Mouse (Mus musculus): ENCODE results near the gene Fpgs. TPM values are rescaled to one million over a fixed set of nuclear protein-coding genes. Genes with fewer than 3 reads are reported as not detected.
A peak's percentile ranks its signal among the peaks of the same experiment; 100 is the strongest.

Gene Fpgs
- polyA plus RNA-seq, 1 experiment from 2014 or later: 21.9 TPM

- ATAC-seq (replicated peaks; ENCODE audit: low FRiP score) (no peak), DNase-seq (ENCODE audit: low spot score) (no peak)
- Histone ChIP-seq H3K4me2 (ENCODE audit: low read depth, low read length, severe bottlenecking) (no peak within 1 kb of the TSS), H3K27me3 (ENCODE audit: control insufficient read depth, insufficient read depth, low read length) (no peaks in the 10 kb centered on the region), H3K36me3 (ENCODE audit: control insufficient read depth, insufficient read depth, low read length) (no peaks in the 10 kb centered on the region), H3K9ac (ENCODE audit: low read length) (no peak within 1 kb of the TSS), H3K27ac (ENCODE audit: low read depth, low read length) (no peak within 1 kb of the TSS), H3K4me1 (replicated peaks; ENCODE audit: control insufficient read depth, insufficient read depth, low read length) (0 out of 2 replicates have a peak, but pooled peaks cover 1% of the 10 kb centered on the region), H3K4me3 (ENCODE audit: low read depth, low read length) (no peak within 1 kb of the TSS), H3K9me3 (ENCODE audit: control insufficient read depth, low read length) (no peaks in the 10 kb centered on the region)
- 72% methylated on average over 8 of the region's 8 CpGs for WGBS
Measured at GRCm38 (mm10) chr2:32720681-32721229, 16.8 kb upstream of the Fpgs start, which contains the start of gene Sh2d3c. TSS of gene Sh2d3c (plus strand) at chr2:32721055.

DNA sequence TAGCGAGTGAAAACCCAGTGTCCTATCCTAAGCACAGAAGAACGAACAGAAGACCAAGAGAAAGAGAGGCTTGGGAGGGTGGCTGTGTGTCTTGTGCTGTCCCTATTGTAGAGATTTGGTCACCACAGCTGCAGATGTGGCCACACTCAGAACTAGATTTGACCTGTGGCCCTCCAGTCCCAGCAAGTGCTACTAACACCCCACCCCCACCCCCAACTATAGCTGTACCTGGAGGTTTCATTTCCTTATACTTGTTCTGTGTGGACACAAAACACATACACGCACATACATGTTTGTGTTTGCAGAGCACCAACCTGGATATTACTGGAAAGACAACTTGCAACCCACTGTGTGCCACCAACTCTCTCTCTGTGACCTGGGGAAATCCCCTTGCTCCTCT lies 16.1 kb upstream of the Fpgs start:
- Histone ChIP-seq H3K27ac (ENCODE audit: low read depth, low read length) (no peak overlapping the region), H3K27me3 (ENCODE audit: control insufficient read depth, insufficient read depth, low read length) (no peaks in the 10 kb centered on the region), H3K9ac (ENCODE audit: low read length) (no peak overlapping the region), H3K36me3 (ENCODE audit: control insufficient read depth, insufficient read depth, low read length) (no peaks in the 10 kb centered on the region), H3K4me1 (replicated peaks; ENCODE audit: control insufficient read depth, insufficient read depth, low read length) (0 out of 2 replicates have a peak, but pooled peaks cover 1% of the 10 kb centered on the region), H3K9me3 (ENCODE audit: control insufficient read depth, low read length) (no peaks in the 10 kb centered on the region), H3K4me2 (ENCODE audit: low read depth, low read length, severe bottlenecking) (no peak overlapping the region), H3K4me3 (ENCODE audit: low read depth, low read length) (no peak overlapping the region)
- ATAC-seq (replicated peaks; ENCODE audit: low FRiP score) (no peak), DNase-seq (ENCODE audit: low spot score) (no peak)
- WGBS: 94% methylated on average over 3 of the region's 3 CpGs

DNA sequence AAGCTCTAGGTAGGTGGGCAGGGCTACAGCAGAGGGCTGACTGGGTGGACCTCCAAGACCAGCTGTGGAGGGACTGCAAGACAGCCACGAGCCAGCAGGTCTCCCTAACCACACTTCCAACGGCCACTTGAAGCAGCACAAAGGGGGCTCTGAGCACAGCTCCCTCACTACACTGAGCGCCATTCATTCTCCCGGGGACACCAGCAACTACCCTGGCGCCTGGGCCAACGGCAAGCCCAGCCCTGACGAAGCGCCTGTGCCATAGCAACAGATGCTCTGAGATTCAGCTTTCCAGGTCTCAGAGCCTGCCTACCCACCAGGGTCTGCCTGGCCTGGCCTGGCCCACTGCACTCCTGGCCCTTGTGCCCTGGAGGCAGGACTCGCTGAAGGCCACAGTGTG lies 14.8 kb upstream of the Fpgs start:
- WGBS: 51% methylated on average over 9 of the region's 9 CpGs
- H3K36me3 ChIP-seq (ENCODE audit: control insufficient read depth, insufficient read depth, low read length): no peaks in the 10 kb centered on the region
- no peaks in the 10 kb centered on the region for H3K9me3 ChIP-seq (ENCODE audit: control insufficient read depth, low read length)
- H3K9ac ChIP-seq (ENCODE audit: low read length): no peak overlapping the region; the same call in 1 of the 2 replicates
- no peak for ATAC-seq (replicated peaks; ENCODE audit: low FRiP score)
- H3K4me2 ChIP-seq (ENCODE audit: low read depth, low read length, severe bottlenecking): no peak overlapping the region
- no peak overlapping the region for H3K27ac ChIP-seq (ENCODE audit: low read depth, low read length)
- no peak for DNase-seq (ENCODE audit: low spot score)
- 0 out of 2 replicates have a peak, but pooled peaks cover 1% of the 10 kb centered on the region for H3K4me1 ChIP-seq (replicated peaks; ENCODE audit: control insufficient read depth, insufficient read depth, low read length)
- no peaks in the 10 kb centered on the region for H3K27me3 ChIP-seq (ENCODE audit: control insufficient read depth, insufficient read depth, low read length)
- H3K4me3 ChIP-seq (ENCODE audit: low read depth, low read length): no peak overlapping the region

DNA sequence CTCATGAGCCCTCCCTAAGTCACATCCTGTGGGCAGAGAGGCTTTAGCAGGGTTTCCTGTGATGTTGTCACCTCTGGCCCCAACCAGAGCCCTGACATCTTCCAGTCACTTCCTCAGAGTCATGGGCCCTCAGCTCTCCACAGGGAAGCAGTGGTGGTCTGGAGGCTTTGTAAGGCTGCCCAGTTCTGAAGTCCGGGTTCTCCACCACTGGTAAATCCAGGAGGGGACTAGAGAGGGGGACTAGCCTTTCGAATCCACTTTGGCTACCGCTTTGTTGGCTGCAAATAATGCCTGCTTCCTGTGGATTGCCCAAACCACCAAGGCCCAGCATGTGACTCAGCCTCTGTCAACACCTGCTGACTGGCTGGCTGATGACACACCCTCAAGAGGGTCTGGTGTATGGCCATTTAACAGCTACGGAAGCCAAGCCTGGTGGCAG lies 11.1 kb upstream of the Fpgs start:
- Histone ChIP-seq H3K36me3 (ENCODE audit: control insufficient read depth, insufficient read depth, low read length) (peaks cover 3% of the 10 kb centered on the region; the same call in 1 of the 2 replicates), H3K4me3 (ENCODE audit: low read depth, low read length) (no peak overlapping the region), H3K27me3 (ENCODE audit: control insufficient read depth, insufficient read depth, low read length) (no peaks in the 10 kb centered on the region), H3K9me3 (ENCODE audit: control insufficient read depth, low read length) (no peaks in the 10 kb centered on the region), H3K27ac (ENCODE audit: low read depth, low read length) (no peak overlapping the region), H3K4me2 (ENCODE audit: low read depth, low read length, severe bottlenecking) (no peak overlapping the region), H3K9ac (ENCODE audit: low read length) (no peak overlapping the region), H3K4me1 (replicated peaks; ENCODE audit: control insufficient read depth, insufficient read depth, low read length) (peaks cover 6% of the 10 kb centered on the region)
- WGBS: 68% methylated on average over 4 of the region's 4 CpGs
- ATAC-seq (replicated peaks; ENCODE audit: low FRiP score) (no peak), DNase-seq (ENCODE audit: low spot score) (no peak)

DNA sequence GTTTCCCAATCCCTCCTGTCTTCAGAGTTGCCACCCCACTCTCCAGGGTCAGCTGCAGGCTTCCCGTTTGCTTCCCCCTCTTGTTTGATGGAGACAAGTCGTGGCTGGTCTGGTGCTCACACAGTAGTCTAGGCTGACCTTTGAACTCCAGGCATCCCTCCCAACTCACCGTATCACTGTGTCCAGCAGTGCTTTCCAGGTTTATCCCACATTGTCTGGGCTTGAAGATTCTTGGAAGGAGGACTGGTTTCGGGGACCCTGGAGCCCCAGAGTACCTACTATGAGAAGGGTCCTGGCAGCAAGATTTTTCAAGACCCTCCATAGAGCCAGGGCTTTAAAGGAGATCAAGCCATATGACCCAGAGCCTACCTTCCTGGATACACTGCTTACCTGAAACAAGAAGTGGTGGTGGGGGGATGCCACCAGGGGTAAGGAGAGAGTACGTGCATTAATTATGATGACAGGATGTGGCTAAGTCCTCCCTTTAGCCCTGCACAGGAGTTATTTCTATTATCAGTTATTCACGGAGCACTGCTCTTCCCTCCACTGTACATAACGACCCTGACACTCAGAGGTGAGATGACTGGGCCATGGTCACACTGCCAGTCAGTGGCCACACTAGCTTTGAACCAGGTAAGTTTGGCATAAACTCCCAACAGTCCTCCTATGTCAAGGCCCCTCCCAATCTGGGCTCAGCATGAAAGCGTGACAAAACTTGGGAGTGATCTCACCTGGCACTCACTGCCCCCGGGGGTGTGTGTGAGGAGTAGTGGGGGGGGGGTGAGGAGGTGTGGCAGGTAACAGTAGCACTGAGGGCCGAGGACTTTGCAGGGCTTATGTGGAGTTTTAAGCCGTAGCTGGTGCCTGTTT lies 10.4 kb upstream of the Fpgs start:
- ATAC-seq (replicated peaks; ENCODE audit: low FRiP score): no peak
- Histone ChIP-seq H3K4me2 (ENCODE audit: low read depth, low read length, severe bottlenecking) (no peak overlapping the region), H3K4me1 (replicated peaks; ENCODE audit: control insufficient read depth, insufficient read depth, low read length) (peaks cover 6% of the 10 kb centered on the region), H3K36me3 (ENCODE audit: control insufficient read depth, insufficient read depth, low read length) (peaks cover 8% of the 10 kb centered on the region; the same call in 1 of the 2 replicates), H3K4me3 (ENCODE audit: low read depth, low read length) (no peak overlapping the region), H3K27ac (ENCODE audit: low read depth, low read length) (no peak overlapping the region), H3K27me3 (ENCODE audit: control insufficient read depth, insufficient read depth, low read length) (no peaks in the 10 kb centered on the region), H3K9me3 (ENCODE audit: control insufficient read depth, low read length) (no peaks in the 10 kb centered on the region), H3K9ac (ENCODE audit: low read length) (no peak overlapping the region)
- WGBS: 64% methylated on average over 11 of the region's 11 CpGs
- no peak for DNase-seq (ENCODE audit: low spot score)

DNA sequence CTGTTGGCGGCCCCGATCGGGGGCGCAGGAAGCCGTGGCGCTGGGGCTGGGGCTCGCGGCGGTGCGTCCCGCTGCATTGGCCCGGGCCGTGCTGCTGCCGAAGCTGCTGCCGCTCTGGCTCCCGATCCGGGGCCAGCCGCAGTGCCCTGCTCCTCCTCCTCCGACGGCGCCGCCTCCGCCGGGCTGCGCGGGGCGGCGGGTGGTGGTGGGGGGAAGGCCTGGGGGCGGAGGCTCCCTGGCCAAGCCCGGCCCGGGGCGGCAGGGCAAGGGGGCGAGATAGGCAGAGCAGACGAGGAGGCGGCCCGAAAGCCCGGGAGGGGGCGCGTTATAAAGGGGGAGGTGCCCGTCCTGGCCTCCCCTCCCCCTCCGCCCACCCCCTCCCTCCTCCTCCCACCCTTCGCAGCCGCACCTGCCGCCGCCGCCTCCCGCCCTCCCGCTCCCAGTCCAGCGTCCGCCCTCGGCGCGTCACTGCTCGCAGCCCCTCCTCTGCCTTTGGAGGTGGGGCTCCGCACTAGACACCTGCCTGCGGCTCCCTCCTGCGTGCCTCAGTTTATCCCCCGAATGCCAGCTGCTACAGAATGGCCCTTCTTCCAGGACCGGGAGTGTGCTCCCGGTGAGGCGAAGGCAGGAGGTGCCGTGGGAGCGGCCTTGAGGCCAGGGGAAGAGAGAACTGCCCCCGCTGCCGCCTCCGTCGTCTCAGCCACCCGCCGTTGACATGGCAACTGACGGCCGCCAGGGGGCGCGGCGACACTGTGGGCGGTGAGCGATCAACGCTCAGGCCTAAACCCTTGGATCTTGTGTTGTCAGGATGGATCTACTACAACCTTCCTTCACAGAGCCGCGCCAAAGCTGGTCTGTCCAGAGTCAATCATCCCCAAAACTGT lies 9.2 kb upstream of the Fpgs start, which contains the start of gene Cdk9:
TSS of gene Cdk9 (minus strand) at position 143 of the 884 bp plus-strand sequence.
- H3K36me3 ChIP-seq (ENCODE audit: control insufficient read depth, insufficient read depth, low read length): peaks cover 16% of the 10 kb centered on the region; the same call in 1 of the 2 replicates
- peak within 1 kb of the TSS; percentile 71 for H3K9ac ChIP-seq (ENCODE audit: low read length)
- WGBS: under 1% methylated on average over 52 of the region's 79 CpGs
- H3K4me3 ChIP-seq (ENCODE audit: low read depth, low read length): peak within 1 kb of the TSS; percentile 91
- H3K9me3 ChIP-seq (ENCODE audit: control insufficient read depth, low read length): no peaks in the 10 kb centered on the region
- H3K4me1 ChIP-seq (replicated peaks; ENCODE audit: control insufficient read depth, insufficient read depth, low read length): peaks cover 4% of the 10 kb centered on the region
- ATAC-seq (replicated peaks; ENCODE audit: low FRiP score) (peak; percentile 87), DNase-seq (ENCODE audit: low spot score) (peak; percentile 95)
- H3K27me3 ChIP-seq (ENCODE audit: control insufficient read depth, insufficient read depth, low read length): no peaks in the 10 kb centered on the region
- H3K27ac ChIP-seq (ENCODE audit: low read depth, low read length): peak within 1 kb of the TSS; percentile 93
- peak within 1 kb of the TSS; percentile 67 for H3K4me2 ChIP-seq (ENCODE audit: low read depth, low read length, severe bottlenecking)

GRCm38 (mm10) chr2:32712586-32712933 lies 8.6 kb upstream of the Fpgs start:
- Histone ChIP-seq H3K9me3 (ENCODE audit: control insufficient read depth, low read length) (no peaks in the 10 kb centered on the region), H3K4me1 (replicated peaks; ENCODE audit: control insufficient read depth, insufficient read depth, low read length) (peaks cover 4% of the 10 kb centered on the region), H3K27ac (ENCODE audit: low read depth, low read length) (peak overlapping the region; percentile 93), H3K36me3 (ENCODE audit: control insufficient read depth, insufficient read depth, low read length) (peaks cover 19% of the 10 kb centered on the region; the same call in 1 of the 2 replicates), H3K4me3 (ENCODE audit: low read depth, low read length) (peak overlapping the region; percentile 91), H3K4me2 (ENCODE audit: low read depth, low read length, severe bottlenecking) (peak overlapping the region; percentile 67), H3K27me3 (ENCODE audit: control insufficient read depth, insufficient read depth, low read length) (no peaks in the 10 kb centered on the region), H3K9ac (ENCODE audit: low read length) (peak overlapping the region; percentile 71)
- under 1% methylated on average over 40 of the region's 44 CpGs for WGBS
- ATAC-seq (replicated peaks; ENCODE audit: low FRiP score) (peak; percentile 88), DNase-seq (ENCODE audit: low spot score) (peak; percentile 98)

- ATAC-seq (replicated peaks; ENCODE audit: low FRiP score) (peak; percentile 48), DNase-seq (ENCODE audit: low spot score) (peak; percentile 80)
- peak overlapping the region; percentile 37; the same call in 1 of the 2 replicates for H3K27ac ChIP-seq (ENCODE audit: low read depth, low read length)
- peaks cover 4% of the 10 kb centered on the region for H3K4me1 ChIP-seq (replicated peaks; ENCODE audit: control insufficient read depth, insufficient read depth, low read length)
- H3K4me3 ChIP-seq (ENCODE audit: low read depth, low read length): peak overlapping the region; percentile 91
- H3K9me3 ChIP-seq (ENCODE audit: control insufficient read depth, low read length): no peaks in the 10 kb centered on the region
- peaks cover 19% of the 10 kb centered on the region; the same call in 1 of the 2 replicates for H3K36me3 ChIP-seq (ENCODE audit: control insufficient read depth, insufficient read depth, low read length)
- peak overlapping the region; percentile 71 for H3K9ac ChIP-seq (ENCODE audit: low read length)
- under 1% methylated on average over 41 of the region's 41 CpGs for WGBS
- peak overlapping the region; percentile 67 for H3K4me2 ChIP-seq (ENCODE audit: low read depth, low read length, severe bottlenecking)
- no peaks in the 10 kb centered on the region for H3K27me3 ChIP-seq (ENCODE audit: control insufficient read depth, insufficient read depth, low read length)
Measured at GRCm38 (mm10) chr2:32712108-32712551, 8.2 kb upstream of the Fpgs start.

All from forebrain, embryonic 11.5 days (tissue).